Mouse (Mus musculus): ENCODE measurements around the gene Tmem35b.
A peak's percentile ranks its signal among the peaks of the same experiment; 100 is the strongest.
"Not testable (repeated sequence)": the region's sequence is repeated elsewhere in the genome, so short reads cannot be mapped to it uniquely, and the experiment has no call there.

Tmem35b gene

GRCm38 (mm10) chr4:127123391-127123790 is at the start of gene Tmem35b:
TSS of gene Tmem35b (plus strand) at chr4:127123691.
- no peak for DNase-seq (ENCODE audit: low spot score)

GRCm38 (mm10) chr4:127074915-127075314 is 48.6 kb upstream of the Tmem35b start:
- no peak for DNase-seq (ENCODE audit: low spot score)

- peak; percentile 96 for DNase-seq (ENCODE audit: low spot score)
Observed at GRCm38 (mm10) chr4:127076875-127077548, 46.5 kb upstream of the Tmem35b start, which contains the start of gene Zmym6. TSS of gene Zmym6 (plus strand) at chr4:127077383.

- DNase-seq (ENCODE audit: low spot score) = no peak
Observed at GRCm38 (mm10) chr4:127080806-127081205, 42.7 kb upstream of the Tmem35b start.

GRCm38 (mm10) chr4:127083131-127083530 is 40.4 kb upstream of the Tmem35b start:
- no peak for DNase-seq (ENCODE audit: low spot score)

- no peak for DNase-seq (ENCODE audit: low spot score)
Observed at GRCm38 (mm10) chr4:127085761-127086160, 37.7 kb upstream of the Tmem35b start.

- no peak for DNase-seq (ENCODE audit: low spot score)
Observed at GRCm38 (mm10) chr4:127091188-127091587, 32.3 kb upstream of the Tmem35b start.

GRCm38 (mm10) chr4:127095090-127095489 is 28.4 kb upstream of the Tmem35b start:
- DNase-seq (ENCODE audit: low spot score) = no peak

- not testable (repeated sequence) for DNase-seq (ENCODE audit: low spot score)
Observed at GRCm38 (mm10) chr4:127099552-127099951, 23.9 kb upstream of the Tmem35b start.

- no peak for DNase-seq (ENCODE audit: low spot score)
Observed at GRCm38 (mm10) chr4:127107566-127107965, 15.9 kb upstream of the Tmem35b start.

GRCm38 (mm10) chr4:127110570-127110969 is 12.9 kb upstream of the Tmem35b start:
- no peak for DNase-seq (ENCODE audit: low spot score)

GRCm38 (mm10) chr4:127124331-127124730 is 840 bp downstream of the Tmem35b start:
- no peak for DNase-seq (ENCODE audit: low spot score)

- peak; percentile 68 for DNase-seq (ENCODE audit: low spot score)
Observed at GRCm38 (mm10) chr4:127125834-127126463, 2.5 kb downstream of the Tmem35b start.

- no peak for DNase-seq (ENCODE audit: low spot score)
Observed at GRCm38 (mm10) chr4:127134687-127135086, 11.2 kb downstream of the Tmem35b start.

- DNase-seq (ENCODE audit: low spot score) = no peak
Observed at GRCm38 (mm10) chr4:127137591-127137990, 14.1 kb downstream of the Tmem35b start.

GRCm38 (mm10) chr4:127138486-127138885 is 15.0 kb downstream of the Tmem35b start:
- no peak for DNase-seq (ENCODE audit: low spot score)

- no peak for DNase-seq (ENCODE audit: low spot score)
Observed at GRCm38 (mm10) chr4:127150031-127150430, 26.5 kb downstream of the Tmem35b start.

GRCm38 (mm10) chr4:127153345-127153744 is 29.9 kb downstream of the Tmem35b start:
- DNase-seq (ENCODE audit: low spot score) = no peak

GRCm38 (mm10) chr4:127155757-127156156 is 32.3 kb downstream of the Tmem35b start:
- DNase-seq (ENCODE audit: low spot score) = no peak

- DNase-seq (ENCODE audit: low spot score) = no peak
Observed at GRCm38 (mm10) chr4:127157746-127158145, 34.3 kb downstream of the Tmem35b start.

GRCm38 (mm10) chr4:127163926-127164325 is 40.4 kb downstream of the Tmem35b start:
- DNase-seq (ENCODE audit: low spot score) = no peak

- DNase-seq (ENCODE audit: low spot score) = no peak
Observed at GRCm38 (mm10) chr4:127167096-127167495, 43.6 kb downstream of the Tmem35b start.

- DNase-seq (ENCODE audit: low spot score) = no peak
Observed at GRCm38 (mm10) chr4:127167731-127168130, 44.2 kb downstream of the Tmem35b start.

All from layer of hippocampus, adult 11-12 months (tissue).